Mouse (Mus musculus) lung, postnatal 25 days (tissue): ENCODE data around the gene Sapcd2.

Source experiments
- DNase-seq: peaks from one replicate; pipeline ENCODE4 v3.0.0; 2022; ENCODE audit warnings: low spot score

Gene Sapcd2

DNA sequence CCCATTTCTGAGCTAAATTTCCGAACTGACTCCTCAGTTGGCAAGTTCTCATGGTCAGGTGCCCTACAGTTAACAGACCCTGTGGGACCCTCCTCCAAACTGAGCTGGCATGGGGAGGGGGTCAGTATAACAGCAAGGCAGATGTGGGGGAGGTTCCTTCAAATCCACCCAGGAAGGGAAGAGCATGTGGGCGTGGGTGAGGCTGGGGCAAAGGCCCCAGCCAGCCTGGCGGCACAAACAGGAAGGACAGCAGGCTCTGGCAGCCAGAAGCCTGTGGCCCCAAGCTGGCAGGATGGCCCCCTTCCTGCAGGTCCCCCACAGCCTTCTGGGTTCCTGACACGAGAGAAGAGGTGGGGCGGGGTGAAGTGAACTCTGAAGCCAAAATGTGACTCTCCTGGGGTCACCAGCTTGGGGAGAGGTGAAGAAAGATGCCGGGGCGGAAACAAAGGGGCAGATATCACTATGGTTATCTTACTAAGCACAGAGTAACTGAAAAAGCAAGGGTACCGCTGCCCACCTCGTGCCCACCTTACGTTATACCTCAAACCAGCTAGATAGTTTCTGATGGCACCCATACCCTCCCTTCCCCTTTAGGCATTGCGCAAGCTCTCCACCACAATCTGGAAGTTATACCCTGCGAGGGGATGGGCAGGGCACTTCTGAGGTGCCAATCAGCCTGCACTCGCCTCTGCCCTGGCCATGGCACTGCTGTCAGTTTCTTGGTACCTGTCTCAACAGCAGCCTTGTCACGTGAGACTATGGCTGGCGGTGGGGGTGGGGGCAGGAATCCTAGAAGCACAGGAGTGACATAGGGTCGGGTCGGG is 50.7 kb downstream of the Sapcd2 start, which contains the start of gene Fut7:
TSS of gene Fut7 (plus strand) at position 681 of the 824 bp plus-strand sequence.
- peak; percentile 36 for DNase-seq

- no peak for DNase-seq
Observed at GRCm38 (mm10) chr2:25423626-25424025, 51.5 kb downstream of the Sapcd2 start.

DNA sequence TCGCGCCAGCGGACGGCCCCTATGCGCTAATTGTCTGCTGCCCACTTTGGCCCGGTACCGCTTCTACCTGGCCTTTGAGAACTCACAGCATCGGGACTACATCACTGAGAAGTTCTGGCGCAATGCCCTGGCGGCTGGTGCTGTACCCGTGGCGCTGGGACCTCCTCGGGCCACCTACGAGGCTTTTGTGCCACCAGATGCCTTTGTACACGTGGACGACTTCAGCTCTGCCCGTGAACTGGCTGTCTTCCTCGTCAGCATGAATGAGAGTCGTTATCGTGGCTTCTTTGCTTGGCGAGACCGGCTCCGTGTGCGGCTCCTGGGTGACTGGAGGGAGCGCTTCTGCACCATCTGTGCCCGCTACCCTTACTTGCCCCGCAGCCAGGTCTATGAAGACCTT is 53.4 kb downstream of the Sapcd2 start:
- DNase-seq = no peak

DNA sequence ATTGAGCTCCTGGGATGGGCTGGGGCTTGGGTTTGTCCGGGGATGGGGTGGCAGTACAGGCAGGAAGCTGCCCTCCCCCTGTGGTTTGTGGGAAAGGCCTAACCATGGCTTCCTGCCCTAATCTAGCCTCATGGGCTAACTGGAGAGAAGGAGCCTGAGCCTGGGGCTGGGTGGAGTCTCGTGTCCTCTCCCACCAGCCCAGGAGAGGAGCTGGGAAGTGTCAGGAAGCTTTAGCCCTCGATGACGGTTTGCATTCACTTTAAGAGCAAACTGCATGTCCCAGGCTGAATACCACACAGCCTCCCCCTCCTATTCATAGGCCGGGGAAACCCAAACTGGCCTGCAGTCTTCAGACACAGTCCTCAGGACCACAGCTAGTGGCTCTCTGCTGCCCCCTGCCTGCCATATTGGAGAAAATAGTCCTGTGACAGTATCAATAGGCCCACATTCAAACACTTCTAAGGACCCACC is 54.6 kb downstream of the Sapcd2 start:
- DNase-seq = peak; percentile 67

GRCm38 (mm10) chr2:25427256-25427655 is 55.1 kb downstream of the Sapcd2 start:
- DNase-seq = no peak
